Mouse (Mus musculus): Measurements from ENCODE around the gene Noc4l.

DNA sequence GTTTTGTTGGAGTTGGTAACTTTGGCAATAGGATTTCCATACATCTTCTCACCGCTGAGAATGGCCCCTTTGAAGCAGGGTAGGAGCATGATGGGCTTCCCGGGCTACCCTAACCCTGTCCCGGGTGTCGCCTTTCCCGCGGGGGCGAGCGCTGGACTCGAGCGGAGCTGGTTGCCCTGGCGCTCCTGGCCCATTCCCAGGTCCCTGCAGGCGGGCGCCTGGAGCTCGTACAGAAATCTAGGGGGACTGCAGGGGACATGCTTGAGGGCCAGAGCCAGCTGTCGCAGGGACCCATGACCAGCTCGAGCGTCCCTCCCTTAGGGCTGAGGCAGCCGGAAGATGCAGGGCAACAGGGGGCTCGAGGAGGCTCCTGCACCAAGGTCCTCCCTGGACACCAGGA, 25.1 kb downstream of the Noc4l start:
- TF ChIP-seq CTCF (IDR thresholded peaks at IDR 0.05; ENCODE audit: borderline replicate concordance, insufficient read depth, low read length) (no peak), POLR2A (IDR thresholded peaks at IDR 0.05; ENCODE audit: low read depth, low read length) (no peak)

Data from embryonic fibroblast, embryonic 13.5 days (primary cell).